Mouse (Mus musculus) megakaryocyte-erythroid progenitor cell, adult 5 weeks (primary cell): Measurements from ENCODE around the gene Lrtm1. TPM values are rescaled to one million over a fixed set of nuclear protein-coding genes. Genes with fewer than 3 reads are reported as not detected.

ENCODE experiments used
- polyA plus RNA-seq: library from polyadenylated mRNA; stranded (reverse); fragments of >175 nt; gene quantifications from 2 replicates; pipeline ENCODE4 v1.2.3, GENCODE M21; 2012

Lrtm1 gene
- not detected in 2 replicates for polyA plus RNA-seq

DNA sequence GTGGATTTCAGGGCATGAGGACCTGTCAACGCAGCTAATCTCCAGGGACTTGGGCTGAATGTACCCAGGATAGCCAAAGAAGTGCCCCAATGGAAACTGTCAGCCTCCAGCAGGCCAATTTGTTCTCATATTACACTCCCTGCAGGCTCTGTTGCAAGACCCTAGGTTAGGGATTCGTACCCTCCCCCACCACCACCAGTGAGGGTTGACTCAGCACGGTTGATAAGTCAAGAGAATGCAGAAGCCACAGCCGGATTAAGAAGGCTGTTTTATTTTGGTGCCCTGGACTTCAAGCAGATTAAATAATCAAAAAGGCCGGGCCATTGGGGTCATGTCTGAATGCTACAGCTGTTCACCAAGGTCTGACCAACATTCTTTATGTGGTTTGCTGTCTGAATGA, at the start of gene Lrtm1:
Gene Lrtm1, plus strand, starts transcription at position 326 of the 400 bp plus-strand sequence.

